Mouse (Mus musculus): ENCODE results near the gene Gm20931. TPM values are rescaled to one million over a fixed set of nuclear protein-coding genes. Genes with fewer than 3 reads are reported as not detected.
"Not testable (repeated sequence)": the region's sequence is repeated elsewhere in the genome, so short reads cannot be mapped to it uniquely, and the experiment has no call there.

Gene Gm20931
- total RNA-seq (2022), result not detected

- DNase-seq, result not testable (repeated sequence)
Observed at GRCm38 (mm10) chrY:55213420-55213819, at the start of gene Gm20931. Gm20931 (plus strand) TSS chrY:55213720.

Measured in adrenal gland, adult 8-10 months (tissue).